Mouse (Mus musculus) ES-Bruce4 (cell line): Measurements from ENCODE around the gene Etd.

Experiments used
- CTCF ChIP-seq: IDR thresholded peaks from one replicate; pipeline ENCODE4 v1.8.1; 2011; ENCODE audit warnings: low read depth, low read length
- EP300 ChIP-seq: IDR thresholded peaks from 2 replicates; pipeline ENCODE4 v1.6.1; 2011; ENCODE audit warnings: low read depth, low read length; ENCODE audit not compliant: insufficient read depth
- POLR2A ChIP-seq: IDR thresholded peaks from one replicate; pipeline ENCODE4 v1.8.1; 2011; ENCODE audit warnings: low read length; ENCODE audit not compliant: insufficient read depth

DNA sequence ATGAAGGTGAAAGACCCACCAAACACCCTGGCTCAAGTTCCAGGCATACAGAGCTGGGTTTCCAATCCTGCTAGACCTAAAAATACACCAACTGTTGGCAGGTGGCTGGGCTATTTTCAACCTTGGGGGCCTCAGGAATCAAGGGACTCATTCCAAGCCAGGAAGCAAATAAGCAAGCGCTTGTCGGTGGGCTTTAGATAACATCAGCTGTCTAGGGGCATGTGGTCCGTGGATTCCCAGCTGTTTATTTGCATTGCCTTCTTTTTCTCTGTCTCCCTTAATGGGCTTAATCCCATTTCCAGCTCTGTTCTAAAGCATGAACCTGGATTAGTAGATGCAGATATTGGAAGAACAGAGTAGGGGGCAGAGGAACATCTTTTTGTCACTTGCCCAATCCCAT, 48.4 kb upstream of the Etd start:
- TF ChIP-seq POLR2A (no peak), CTCF (no peak), EP300 (no peak)
